Mouse (Mus musculus): ENCODE measurements at regions not wholly inside any gene's neighbourhood (a gene's known extent, or its start where the extent isn't known, plus 50 kb on each side); places are given as distances from the start of the nearest gene placed in this dataset.

DNA sequence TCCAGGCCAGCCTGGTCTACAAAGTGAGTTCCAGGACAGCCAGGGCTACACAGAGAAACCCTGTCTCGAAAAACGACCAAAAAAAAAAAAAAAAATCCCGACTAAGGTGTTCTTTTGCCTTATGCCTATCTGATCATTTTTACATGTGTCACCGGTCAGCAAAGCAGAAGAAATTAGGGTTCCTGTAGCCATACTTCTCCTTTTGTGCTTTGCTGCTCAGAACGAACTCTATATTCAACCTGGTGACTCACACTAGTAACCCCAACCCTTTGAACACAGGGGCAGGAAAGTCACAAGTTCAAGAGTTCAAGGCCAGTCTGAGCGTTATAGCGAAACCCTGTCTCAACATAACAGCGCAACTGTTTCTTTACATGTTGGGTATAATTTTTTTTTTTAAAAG lies 108.7 kb upstream of the Tbc1d5 start:
- intact Hi-C loops (cut with DNase I; ENCODE audit: low total_unique reads): no loop called here
- DNase-seq: no peak

DNA sequence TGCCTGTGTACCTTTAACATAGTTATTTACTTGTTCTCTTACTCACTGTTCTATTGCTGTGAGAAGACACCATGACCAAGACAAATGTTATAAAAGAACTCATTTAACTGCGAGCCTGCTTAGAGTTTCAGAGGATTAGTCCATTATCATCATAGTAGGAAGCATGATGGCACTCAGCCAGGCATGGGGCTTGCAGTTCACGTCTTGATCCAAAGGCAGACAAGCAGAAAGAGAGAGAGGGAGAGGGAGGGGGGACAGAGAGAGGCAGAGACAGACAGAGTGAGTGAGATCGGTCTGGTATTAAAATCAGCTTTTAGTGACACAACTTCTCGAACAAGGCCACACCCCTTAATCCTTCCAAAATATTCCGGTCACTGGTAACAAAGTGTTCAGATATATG lies 106.2 kb upstream of the Tbc1d5 start:
- intact Hi-C loops (cut with DNase I; ENCODE audit: low total_unique reads): no loop called here
- DNase-seq: no peak

DNA sequence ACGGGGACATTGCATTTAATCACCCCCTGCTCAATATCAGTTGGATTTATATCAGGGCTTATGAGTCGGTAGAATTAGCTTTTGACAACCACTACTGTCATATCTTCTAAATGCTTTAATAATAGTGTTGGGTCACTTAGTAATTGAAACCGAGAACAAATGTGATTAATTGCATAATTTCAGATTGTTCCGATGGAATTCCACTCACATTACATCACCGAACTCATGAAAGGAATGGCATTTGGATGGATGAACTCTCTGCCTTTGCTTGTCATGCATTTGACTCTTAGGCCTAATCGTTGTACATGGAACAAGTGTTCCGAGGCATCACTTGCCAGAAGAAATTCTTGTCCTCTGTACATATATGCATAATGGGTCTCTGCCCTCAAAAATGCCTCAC lies 99.6 kb upstream of the Tbc1d5 start:
- intact Hi-C loops (cut with DNase I; ENCODE audit: low total_unique reads): no loop called here
- no peak for DNase-seq

DNA sequence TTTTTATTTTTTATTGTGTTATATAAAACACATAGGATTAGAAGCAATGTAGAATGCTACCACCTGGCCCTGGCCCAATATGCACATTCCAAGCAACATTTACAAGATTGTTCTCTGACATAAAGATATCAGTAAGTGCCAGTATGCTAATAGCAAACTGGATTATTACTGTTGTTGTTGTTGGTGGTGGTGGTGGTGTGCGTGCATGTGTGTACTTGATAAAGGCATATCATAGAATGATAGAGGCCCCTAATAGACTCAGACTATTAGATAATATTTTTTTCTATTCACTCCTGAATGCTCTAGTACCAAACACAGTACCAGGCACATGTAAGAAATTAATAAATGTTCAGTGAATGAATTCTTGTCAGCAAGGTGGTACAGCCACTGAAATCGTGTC lies 98.9 kb upstream of the Tbc1d5 start:
- intact Hi-C loops (cut with DNase I; ENCODE audit: low total_unique reads): no loop called here
- no peak for DNase-seq

DNA sequence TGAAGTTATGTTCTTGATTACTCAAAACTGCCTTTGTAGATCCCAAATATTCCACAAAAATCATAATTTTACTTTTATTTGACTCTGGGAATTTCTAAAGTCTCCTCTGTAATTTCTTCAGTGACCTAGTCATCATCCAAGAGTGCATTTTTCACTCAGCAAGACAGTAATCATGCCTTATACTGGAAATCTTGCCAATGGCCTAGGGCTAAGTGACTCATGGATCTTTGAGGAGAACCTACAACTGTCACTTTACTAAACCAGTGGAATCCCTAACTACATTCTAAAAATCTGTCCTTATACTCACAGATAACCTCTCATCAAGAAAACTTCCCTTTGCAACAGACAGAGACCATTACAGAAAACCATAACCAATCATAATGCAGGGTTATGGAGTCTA lies 98.0 kb upstream of the Tbc1d5 start:
- intact Hi-C loops (cut with DNase I; ENCODE audit: low total_unique reads): no loop called here
- DNase-seq: no peak

DNA sequence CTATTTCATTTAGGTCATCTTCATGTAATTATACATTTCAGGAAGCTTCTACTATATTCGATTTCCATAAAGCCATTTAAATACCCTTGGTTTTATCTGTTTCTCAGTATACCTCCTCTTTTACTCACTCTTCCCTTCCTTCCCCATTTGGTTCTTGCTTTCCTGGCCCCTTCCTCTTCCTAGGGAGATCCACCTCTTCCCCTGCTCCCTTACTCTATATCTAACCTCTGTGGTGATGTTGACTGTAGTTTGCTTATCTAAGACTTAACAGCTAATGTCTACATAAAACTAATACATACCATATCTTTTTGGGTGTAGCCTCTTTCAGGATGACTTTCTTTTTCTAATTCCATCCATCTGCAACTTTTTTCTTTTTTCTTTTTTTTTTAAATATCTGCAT lies 92.9 kb upstream of the Tbc1d5 start:
- no peak for DNase-seq

DNA sequence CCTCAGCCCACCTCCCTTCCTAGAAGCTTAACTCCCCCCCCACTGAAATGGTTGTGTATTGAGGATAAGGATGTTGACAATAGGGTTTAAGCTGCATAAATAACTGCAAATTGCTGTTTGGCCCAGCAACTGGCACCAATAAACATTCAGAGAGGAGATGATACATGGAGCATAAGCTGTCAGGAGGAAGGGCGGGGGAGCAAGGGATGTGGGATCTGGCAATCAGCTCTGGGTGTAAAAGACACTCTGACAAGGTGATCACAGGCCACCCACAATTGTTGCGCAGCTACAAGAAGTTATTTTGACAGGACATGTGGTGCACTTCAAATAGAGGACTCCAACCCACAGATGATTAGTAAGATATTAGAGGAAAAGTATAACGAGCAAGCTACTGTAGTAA lies 83.8 kb upstream of the Tbc1d5 start:
- intact Hi-C loops (cut with DNase I; ENCODE audit: low total_unique reads): no loop called here
- DNase-seq: no peak

More for the DNA sequence above, 92.9 kb upstream of the Tbc1d5 start:
- intact Hi-C loops (cut with DNase I; ENCODE audit: low total_unique reads): no loop called here

DNA sequence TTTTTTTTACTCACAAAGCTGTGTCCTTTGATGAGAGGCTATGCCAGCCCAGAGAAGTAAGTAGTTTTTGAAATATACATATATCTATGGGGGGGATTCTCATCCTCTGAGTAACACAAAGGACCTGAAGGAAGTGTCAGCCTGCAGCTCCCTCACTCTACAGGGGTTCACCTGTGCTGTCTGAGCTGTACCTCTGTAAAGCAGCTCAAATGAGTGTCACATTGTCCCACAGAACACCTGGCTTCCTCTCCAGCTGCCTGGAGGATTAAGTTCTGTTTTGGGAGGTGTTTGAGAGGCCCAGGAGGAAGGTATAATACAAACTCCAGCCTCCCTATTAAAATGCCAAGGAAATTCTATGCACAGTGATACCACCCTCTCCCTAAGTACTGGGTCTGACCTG lies 83.3 kb upstream of the Tbc1d5 start:
- no peak for DNase-seq
- intact Hi-C loops (cut with DNase I; ENCODE audit: low total_unique reads): no loop called here

DNA sequence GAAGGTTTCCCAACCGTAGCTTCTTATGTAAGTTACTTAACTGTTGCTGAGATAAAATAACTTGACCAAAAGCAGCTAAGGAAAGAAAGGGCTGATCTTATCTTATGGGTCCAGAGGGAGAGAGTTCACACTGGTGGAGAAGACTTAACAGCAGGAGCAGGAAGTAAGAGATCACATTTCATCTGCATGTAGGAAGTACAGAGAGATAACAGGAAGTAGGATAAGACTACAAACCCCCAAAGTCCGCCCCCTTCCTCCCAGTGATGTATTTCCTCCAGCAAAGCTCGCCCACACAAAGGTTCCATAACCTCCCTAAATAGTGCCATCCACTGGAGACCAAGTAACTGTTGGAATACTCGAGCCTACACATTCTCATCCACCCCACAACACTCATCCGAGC lies 79.2 kb upstream of the Tbc1d5 start:
- no peak for DNase-seq
- intact Hi-C loops (cut with DNase I; ENCODE audit: low total_unique reads): no loop called here

DNA sequence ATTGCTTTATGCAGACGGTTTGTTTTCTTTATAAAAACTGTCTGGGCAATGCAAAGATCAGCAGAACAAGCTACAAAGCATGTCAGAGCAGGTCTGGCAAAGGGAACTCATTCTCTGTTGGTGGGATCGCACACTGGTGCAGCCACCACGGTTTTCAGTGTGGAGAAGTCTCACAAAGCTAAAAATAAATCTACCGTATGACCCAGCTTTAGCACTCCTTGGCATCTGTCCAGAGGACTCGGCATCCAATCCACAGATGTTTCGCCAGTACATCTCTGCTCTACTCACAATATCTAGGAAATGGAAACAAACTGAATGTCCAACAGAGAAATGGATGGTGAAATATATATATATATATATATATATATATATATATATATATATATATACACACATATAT lies 69.4 kb upstream of the Tbc1d5 start:
- no peak for DNase-seq

DNA sequence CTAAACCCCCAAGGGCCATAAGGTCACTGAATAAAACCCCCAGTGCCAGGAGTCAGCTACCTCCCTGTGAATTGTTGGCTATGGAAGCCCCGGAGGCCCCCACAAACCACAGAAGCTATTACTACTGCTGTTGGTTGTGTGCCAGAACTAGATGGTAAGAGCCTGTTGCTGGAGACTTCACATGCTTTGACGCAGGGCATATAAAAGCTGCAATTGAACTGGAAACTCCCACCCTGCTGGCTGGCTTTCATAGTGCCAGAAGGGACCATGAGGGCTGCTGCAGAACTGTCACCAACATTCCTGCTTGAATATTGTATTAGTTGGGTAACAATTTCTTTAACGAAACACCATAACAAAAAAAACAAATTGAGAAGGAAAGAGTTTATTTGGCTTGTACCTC lies 66.9 kb upstream of the Tbc1d5 start:
- intact Hi-C loops (cut with DNase I; ENCODE audit: low total_unique reads): no loop called here
- no peak for DNase-seq

More for the DNA sequence above, 69.4 kb upstream of the Tbc1d5 start:
- intact Hi-C loops (cut with DNase I; ENCODE audit: low total_unique reads): no loop called here

DNA sequence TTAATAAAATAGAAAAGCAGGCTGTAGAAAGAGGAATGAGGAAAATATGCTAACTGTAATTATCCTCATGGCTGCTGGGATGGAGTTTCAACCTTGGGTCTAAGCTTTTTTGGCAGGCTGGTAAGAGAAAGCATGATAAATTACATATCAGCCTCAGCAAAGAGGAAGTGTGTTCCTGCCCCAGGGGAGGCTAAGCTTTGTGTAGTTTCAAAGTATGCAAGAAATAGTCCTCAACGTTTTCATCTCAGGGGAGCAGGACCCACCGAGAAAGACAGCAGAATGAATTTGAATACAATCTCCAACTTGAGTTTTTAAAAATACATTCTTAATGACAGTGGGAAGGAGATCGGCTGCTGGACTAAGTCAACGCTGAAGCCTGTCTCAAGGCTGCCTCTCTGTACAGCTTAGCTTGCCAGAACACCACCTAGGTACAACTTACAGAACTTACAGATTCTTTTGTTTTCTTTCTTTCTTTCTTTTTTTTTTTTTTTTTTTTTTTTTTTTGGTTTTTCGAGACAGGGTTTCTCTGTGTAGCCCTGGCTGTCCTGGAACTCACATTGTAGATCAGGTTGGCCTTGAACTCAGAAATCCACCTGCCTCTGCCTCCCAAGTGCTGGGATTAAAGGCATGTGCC lies 61.3 kb upstream of the Tbc1d5 start:
- DNase-seq: no peak
- intact Hi-C loops (cut with DNase I; ENCODE audit: low total_unique reads): no loop called here

DNA sequence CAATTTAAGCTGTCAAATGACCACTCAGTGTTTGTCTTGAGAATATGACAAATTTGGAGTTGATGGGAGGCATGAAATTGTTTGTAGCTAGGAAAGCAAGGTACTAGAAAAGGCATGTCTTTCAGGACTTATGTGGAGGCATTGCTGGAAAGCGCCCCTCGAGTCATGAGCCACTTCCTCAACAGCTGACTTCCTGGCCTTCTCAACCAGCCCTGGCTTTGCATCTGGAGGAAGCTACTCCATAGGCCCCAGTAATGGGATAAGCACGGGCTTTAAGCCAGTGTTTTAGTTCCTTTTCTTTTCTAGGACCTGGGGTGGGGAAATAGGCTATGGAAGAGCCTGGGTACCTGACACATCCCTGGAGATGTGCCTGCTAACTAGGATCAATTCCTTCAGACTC lies 60.3 kb upstream of the Tbc1d5 start:
- intact Hi-C loops (cut with DNase I; ENCODE audit: low total_unique reads): no loop called here

More for the DNA sequence above, 60.3 kb upstream of the Tbc1d5 start:
- no peak for DNase-seq
